Mouse (Mus musculus): Measurements from ENCODE around the gene Gm3646. TPM values are rescaled to one million over a fixed set of nuclear protein-coding genes. Genes with fewer than 3 reads are reported as not detected.

The Gm3646 gene
- not detected in 2 replicates for polyA plus RNA-seq (2012; rRNA removed)

GRCm38 (mm10) chr1:39805243-39805979 lies at the start of gene Gm3646:
TSS of gene Gm3646 (minus strand) at chr1:39805332.
- TF ChIP-seq POLR2A (IDR thresholded peaks at IDR 0.05; ENCODE audit: borderline replicate concordance, extremely low read depth, low read depth, low read length) (no peak), CTCF (IDR thresholded peaks at IDR 0.05; ENCODE audit: insufficient read depth, low read length) (no peak)

DNA sequence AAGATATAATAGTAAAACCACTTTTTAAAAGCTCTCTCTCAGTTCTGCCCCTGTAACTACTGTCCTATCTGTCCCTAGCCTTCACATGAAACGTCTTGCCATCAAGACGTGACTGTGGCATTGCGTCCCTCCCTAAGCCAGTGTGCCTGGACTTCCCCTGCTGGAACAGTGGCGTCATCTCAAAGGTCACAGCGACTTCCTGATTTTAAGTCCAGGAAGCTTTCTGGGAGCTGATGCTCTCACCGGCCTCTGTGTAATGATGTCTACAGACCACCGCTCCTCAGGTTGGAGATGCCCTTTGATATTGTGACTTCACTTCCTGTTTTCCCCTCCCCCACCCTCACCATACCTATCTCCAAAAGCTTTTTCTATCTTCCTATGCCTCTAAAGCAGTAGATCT lies 41.9 kb upstream of the Gm3646 start:
- DNase-seq, result no peak
- TF ChIP-seq POLR2A (IDR thresholded peaks at IDR 0.05; ENCODE audit: borderline replicate concordance, extremely low read depth, low read depth, low read length) (no peak), CTCF (IDR thresholded peaks at IDR 0.05; ENCODE audit: insufficient read depth, low read length) (no peak; the same call in 1 of the 2 replicates)
- 47% methylated on average over 7 of the region's 7 CpGs for WGBS
- Histone ChIP-seq H3K4me3 (replicated peaks; ENCODE audit: extremely low read depth, low read depth, low read length) (no peak overlapping the region), H3K4me1 (ENCODE audit: control insufficient read depth, insufficient read depth, low read length) (0 out of 2 replicates have a peak, but pooled peaks cover 6% of the 10 kb centered on the region)

More at GRCm38 (mm10) chr1:39805243-39805979, at the start of gene Gm3646:
- H3K4me1 ChIP-seq (ENCODE audit: control insufficient read depth, insufficient read depth, low read length), result no peaks in the 10 kb centered on the region
- DNase-seq, result no peak
- WGBS, result 74% methylated on average over 4 of the region's 4 CpGs
- no peak within 1 kb of the TSS for H3K4me3 ChIP-seq (replicated peaks; ENCODE audit: extremely low read depth, low read depth, low read length)

DNA sequence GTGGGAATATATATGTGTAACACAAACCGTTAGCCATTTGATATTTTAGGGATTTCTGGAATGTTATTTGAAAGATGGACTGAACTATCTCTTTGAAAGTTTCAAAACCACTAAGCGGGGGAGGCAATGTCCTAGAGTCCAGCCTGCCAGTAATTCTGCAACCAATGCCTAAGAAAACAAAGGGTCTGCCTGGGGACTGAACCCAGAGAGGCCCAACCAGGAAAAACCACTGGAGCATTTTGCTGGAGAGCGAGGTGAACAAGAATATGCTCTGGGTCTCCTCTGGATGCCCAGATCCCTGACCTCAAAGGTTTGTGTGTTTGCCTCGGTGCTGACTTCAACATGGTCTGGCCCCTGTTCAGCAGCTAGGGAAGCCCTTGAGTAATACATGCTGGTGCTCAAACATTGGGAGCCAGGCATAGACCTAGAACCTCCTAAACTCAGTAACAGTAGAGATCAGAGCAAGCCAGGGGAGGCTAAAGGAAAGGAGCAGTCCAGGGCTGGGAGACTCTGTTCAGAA lies 41.0 kb upstream of the Gm3646 start:
- WGBS, result 74% methylated on average over 4 of the region's 4 CpGs
- TF ChIP-seq CTCF (IDR thresholded peaks at IDR 0.05; ENCODE audit: insufficient read depth, low read length) (no peak), POLR2A (IDR thresholded peaks at IDR 0.05; ENCODE audit: borderline replicate concordance, extremely low read depth, low read depth, low read length) (no peak)
- Histone ChIP-seq H3K4me3 (replicated peaks; ENCODE audit: extremely low read depth, low read depth, low read length) (no peak overlapping the region), H3K4me1 (ENCODE audit: control insufficient read depth, insufficient read depth, low read length) (0 out of 2 replicates have a peak, but pooled peaks cover 4% of the 10 kb centered on the region)
- no peak for DNase-seq

DNA sequence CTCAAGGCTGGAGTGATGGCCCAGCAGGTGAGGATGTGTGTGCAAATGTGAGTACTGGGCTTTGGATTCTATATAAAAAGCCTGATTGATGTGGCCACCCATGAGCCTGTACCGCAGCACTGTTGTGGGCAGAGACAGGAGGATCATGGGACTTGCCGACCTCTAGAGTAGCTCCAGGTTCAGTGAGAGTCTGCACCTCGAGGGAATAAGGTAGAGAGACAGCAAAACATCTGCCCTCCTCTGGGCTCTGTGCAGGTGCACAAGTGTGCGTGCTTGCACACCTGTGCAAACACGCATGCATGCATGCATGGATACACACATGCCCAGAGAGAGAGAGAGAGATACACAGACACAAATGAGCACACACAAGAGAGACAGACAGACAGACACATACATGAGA lies 38.2 kb upstream of the Gm3646 start:
- Histone ChIP-seq H3K4me3 (replicated peaks; ENCODE audit: extremely low read depth, low read depth, low read length) (no peak overlapping the region), H3K4me1 (ENCODE audit: control insufficient read depth, insufficient read depth, low read length) (0 out of 2 replicates have a peak, but pooled peaks cover 4% of the 10 kb centered on the region)
- TF ChIP-seq CTCF (IDR thresholded peaks at IDR 0.05; ENCODE audit: insufficient read depth, low read length) (no peak), POLR2A (IDR thresholded peaks at IDR 0.05; ENCODE audit: borderline replicate concordance, extremely low read depth, low read depth, low read length) (no peak)
- WGBS, result 76% methylated on average over 5 of the region's 5 CpGs
- no peak for DNase-seq

GRCm38 (mm10) chr1:39842218-39843007 lies 37.3 kb upstream of the Gm3646 start:
- no peak for DNase-seq
- H3K4me3 ChIP-seq (replicated peaks; ENCODE audit: extremely low read depth, low read depth, low read length), result no peak overlapping the region
- H3K4me1 ChIP-seq (ENCODE audit: control insufficient read depth, insufficient read depth, low read length), result 0 out of 2 replicates have a peak, but pooled peaks cover 4% of the 10 kb centered on the region
- TF ChIP-seq CTCF (IDR thresholded peaks at IDR 0.05; ENCODE audit: insufficient read depth, low read length), result no peak
- no peak for TF ChIP-seq POLR2A (IDR thresholded peaks at IDR 0.05; ENCODE audit: borderline replicate concordance, extremely low read depth, low read depth, low read length)
- 80% methylated on average over 14 of the region's 14 CpGs for WGBS

DNA sequence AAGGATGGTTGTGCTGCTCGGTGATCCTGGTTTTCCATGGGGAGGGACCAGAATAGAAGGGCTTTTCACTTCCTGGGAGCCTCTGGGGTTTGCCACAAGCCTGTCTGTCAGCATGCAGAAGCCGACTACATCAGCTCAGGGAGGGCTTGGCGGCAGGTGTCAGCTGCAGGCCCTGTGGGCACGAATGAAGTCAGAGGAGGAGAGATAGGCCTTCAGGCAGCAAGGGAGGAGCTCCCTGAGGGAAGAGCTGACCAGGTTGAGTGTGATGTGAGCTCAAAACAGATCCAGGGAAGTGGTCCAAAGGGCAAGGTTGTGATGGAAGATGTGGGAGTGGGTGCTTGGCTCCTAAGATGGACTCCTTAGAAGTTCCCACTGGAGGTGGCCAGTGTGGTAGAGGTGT lies 35.7 kb upstream of the Gm3646 start:
- WGBS, result 66% methylated on average over 4 of the region's 4 CpGs
- TF ChIP-seq CTCF (IDR thresholded peaks at IDR 0.05; ENCODE audit: insufficient read depth, low read length) (no peak), POLR2A (IDR thresholded peaks at IDR 0.05; ENCODE audit: borderline replicate concordance, extremely low read depth, low read depth, low read length) (no peak)
- no peak for DNase-seq

DNA sequence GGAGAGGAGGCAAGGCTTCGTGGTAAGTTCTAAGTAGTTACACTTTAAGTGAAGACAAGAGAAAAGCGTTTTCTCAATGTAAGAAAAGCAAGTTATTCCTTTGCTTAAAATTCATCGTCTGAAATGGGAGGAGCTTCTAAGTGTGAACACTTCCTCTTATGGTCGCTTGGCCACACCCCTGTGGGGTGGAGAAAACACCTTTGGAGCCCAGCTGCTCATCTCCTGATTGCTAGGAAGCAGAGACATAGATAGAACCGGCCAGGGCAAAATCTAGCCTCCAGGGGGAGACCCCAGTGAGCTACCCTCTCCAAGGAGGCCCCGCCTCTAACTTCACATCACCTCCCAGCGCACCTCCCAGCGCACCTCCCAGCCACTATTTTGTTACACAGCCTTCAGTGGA lies 34.7 kb upstream of the Gm3646 start:
- TF ChIP-seq CTCF (IDR thresholded peaks at IDR 0.05; ENCODE audit: insufficient read depth, low read length) (no peak), POLR2A (IDR thresholded peaks at IDR 0.05; ENCODE audit: borderline replicate concordance, extremely low read depth, low read depth, low read length) (no peak)
- DNase-seq, result no peak
- Histone ChIP-seq H3K4me3 (replicated peaks; ENCODE audit: extremely low read depth, low read depth, low read length) (no peak overlapping the region), H3K4me1 (ENCODE audit: control insufficient read depth, insufficient read depth, low read length) (no peaks in the 10 kb centered on the region)
- 58% methylated on average over 8 of the region's 8 CpGs for WGBS

More for the DNA sequence above, 35.7 kb upstream of the Gm3646 start:
- no peaks in the 10 kb centered on the region for H3K4me1 ChIP-seq (ENCODE audit: control insufficient read depth, insufficient read depth, low read length)
- no peak overlapping the region for H3K4me3 ChIP-seq (replicated peaks; ENCODE audit: extremely low read depth, low read depth, low read length)

DNA sequence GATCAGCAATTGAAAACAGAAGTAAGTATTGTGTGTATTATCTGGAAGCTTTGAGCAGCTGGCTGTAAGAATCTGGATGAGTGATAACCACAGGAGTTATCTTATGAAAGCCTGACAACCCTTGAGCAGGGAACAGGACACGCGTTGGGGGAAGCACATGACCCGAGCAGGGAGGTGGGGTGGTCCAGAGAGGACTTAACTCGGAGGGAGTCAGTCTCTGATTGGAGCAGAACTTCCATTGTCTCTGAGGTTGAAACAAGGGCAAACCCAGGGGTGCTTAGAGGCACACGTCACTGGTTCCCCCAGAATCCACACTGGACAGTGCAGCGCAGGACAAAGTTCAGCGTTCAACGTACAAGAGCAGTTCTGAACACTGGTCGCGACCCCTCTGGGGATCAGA lies 34.1 kb upstream of the Gm3646 start:
- H3K4me3 ChIP-seq (replicated peaks; ENCODE audit: extremely low read depth, low read depth, low read length), result no peak overlapping the region
- H3K4me1 ChIP-seq (ENCODE audit: control insufficient read depth, insufficient read depth, low read length), result no peaks in the 10 kb centered on the region
- DNase-seq, result no peak
- TF ChIP-seq POLR2A (IDR thresholded peaks at IDR 0.05; ENCODE audit: borderline replicate concordance, extremely low read depth, low read depth, low read length) (no peak), CTCF (IDR thresholded peaks at IDR 0.05; ENCODE audit: insufficient read depth, low read length) (no peak)
- 55% methylated on average over 10 of the region's 10 CpGs for WGBS

DNA sequence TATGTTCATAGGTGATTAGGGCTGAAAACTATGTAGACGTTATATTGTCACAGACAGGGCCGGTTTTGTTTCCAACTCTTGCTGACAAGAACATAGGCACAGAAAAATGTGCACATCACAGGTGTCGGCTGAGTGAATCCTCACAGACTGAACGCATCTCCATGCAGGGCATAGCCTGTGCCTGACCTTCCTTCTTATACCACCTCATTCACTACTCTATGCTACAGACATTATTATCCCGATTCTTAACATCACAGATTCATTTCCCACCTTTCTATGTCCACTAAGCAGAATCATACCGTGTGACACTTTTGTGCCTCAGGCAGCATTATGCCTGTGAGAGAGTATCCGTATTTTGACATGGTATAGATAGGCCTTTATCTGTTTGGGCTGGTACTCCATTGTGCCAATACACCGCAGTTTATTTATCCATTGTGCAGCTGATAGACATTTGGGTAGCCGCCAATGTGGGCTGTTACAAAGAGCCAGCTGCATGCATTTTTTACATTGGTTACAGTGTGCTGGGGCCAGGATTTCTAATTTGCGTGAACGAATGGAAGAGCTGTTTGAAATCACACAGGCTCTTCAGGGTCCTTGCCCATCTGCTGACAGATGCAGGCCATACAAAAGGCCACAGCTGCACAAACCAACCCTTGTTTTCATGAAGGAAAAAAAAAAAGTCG lies 33.5 kb upstream of the Gm3646 start:
- DNase-seq, result no peak
- WGBS, result 59% methylated on average over 12 of the region's 12 CpGs
- TF ChIP-seq CTCF (IDR thresholded peaks at IDR 0.05; ENCODE audit: insufficient read depth, low read length) (no peak), POLR2A (IDR thresholded peaks at IDR 0.05; ENCODE audit: borderline replicate concordance, extremely low read depth, low read depth, low read length) (no peak)

More for the DNA sequence above, 33.5 kb upstream of the Gm3646 start:
- Histone ChIP-seq H3K4me3 (replicated peaks; ENCODE audit: extremely low read depth, low read depth, low read length) (no peak overlapping the region), H3K4me1 (ENCODE audit: control insufficient read depth, insufficient read depth, low read length) (no peaks in the 10 kb centered on the region)
